Mouse (Mus musculus): ENCODE data around the gene Ttc30a2. TPM values are rescaled to one million over a fixed set of nuclear protein-coding genes. Genes with fewer than 3 reads are reported as not detected.

The Ttc30a2 gene
- polyA plus RNA-seq, 1 experiment from 2014 or later, result 1.1 TPM

Other genes with a start within 250 kb of the Ttc30a2 start
- 36.5 and 42.2 TPM in 2 replicates for gene Agps, start 146.0 kb downstream of the Ttc30a2 start, polyA plus RNA-seq (2015; fragmentation: Nextera tagmentation; extraction: Ambion mirVana)
- gene Ttc30b, start 39.6 kb downstream of the Ttc30a2 start, polyA plus RNA-seq (2015; fragmentation: Nextera tagmentation; extraction: Ambion mirVana), result 16.0 and 16.6 TPM in 2 replicates
- gene Ttc30a1, start 3.8 kb upstream of the Ttc30a2 start, polyA plus RNA-seq (2015; fragmentation: Nextera tagmentation; extraction: Ambion mirVana), result 7.9 TPM in 2 replicates

All from neural tube, embryonic 13.5 days (tissue).